8 mouse cellular contexts compared by ENCODE assay signal in genomic region chr17:23925090-23925493, GRCm38 (mm10). TPM values are rescaled to one million over a fixed set of nuclear protein-coding genes. Genes with fewer than 3 reads are reported as not detected.
DNase-seq lines count a peak whose midpoint lies in the region; ATAC-seq and TF ChIP-seq lines count a peak whose summit lies in the region.

No protein-coding gene starts in this region.

- H3K9me3 ChIP-seq in embryonic facial prominence, embryonic 15.5 days (replicated peaks): no peaks in the 10 kb centered on the region
- no peaks in the 10 kb centered on the region for H3K9me3 ChIP-seq in heart, embryonic 10.5 days
- no peaks in the 10 kb centered on the region for H3K9me3 ChIP-seq in liver, embryonic 11.5 days (ENCODE audit: control insufficient read depth, low read length)
- no peaks in the 10 kb centered on the region for H3K9me3 ChIP-seq in stomach, embryonic 16.5 days (replicated peaks; ENCODE audit: control insufficient read depth, low read length)

- TF ChIP-seq POLR2A in bone marrow, adult 2 months (IDR thresholded peaks at IDR 0.05; ENCODE audit: borderline replicate concordance, control insufficient read depth, low read depth, low read length): no peak
- TF ChIP-seq POLR2A in myocyte (IDR thresholded peaks at IDR 0.05; ENCODE audit: insufficient read length, low read depth): peak; percentile 25

- no peaks in the 10 kb centered on the region for H3K4me1 ChIP-seq in bone marrow, adult 2 months (ENCODE audit: control insufficient read depth, insufficient read depth, low read length)
- H3K4me1 ChIP-seq in embryonic facial prominence, embryonic 15.5 days: peaks cover 12% of the 10 kb centered on the region
- H3K4me1 ChIP-seq in heart, embryonic 10.5 days: peaks cover 10% of the 10 kb centered on the region
- H3K4me1 ChIP-seq in liver, embryonic 11.5 days (replicated peaks; ENCODE audit: control insufficient read depth, insufficient read depth, low read length): 0 out of 2 replicates have a peak, but pooled peaks cover 3% of the 10 kb centered on the region
- H3K4me1 ChIP-seq in stomach, embryonic 16.5 days (ENCODE audit: control insufficient read depth, insufficient read depth, low read length): peaks cover 6% of the 10 kb centered on the region; the same call in 1 of the 2 replicates

- no peaks in the 10 kb centered on the region for H3K79me2 ChIP-seq in myocyte (ENCODE audit: control insufficient read depth, insufficient read depth)

- H3K9ac ChIP-seq in embryonic facial prominence, embryonic 15.5 days: peak overlapping the region; percentile 40
- H3K9ac ChIP-seq in liver, embryonic 11.5 days (ENCODE audit: low read depth, low read length): peak overlapping the region; percentile 78
- H3K9ac ChIP-seq in stomach, embryonic 16.5 days (ENCODE audit: low read length): peak overlapping the region; percentile 84

- peak; percentile 27 for ATAC-seq in CD4-positive, CD25-positive, alpha-beta regulatory T cell, adult 4 months
- ATAC-seq in embryonic facial prominence, embryonic 15.5 days (ENCODE audit: insufficient number of reproducible peaks, low FRiP score, low TSS enrichment, low read depth): peak; percentile 88
- peak; percentile 71 for ATAC-seq in liver, embryonic 11.5 days (replicated peaks; ENCODE audit: low FRiP score)
- peak; percentile 82 for ATAC-seq in stomach, embryonic 16.5 days (ENCODE audit: insufficient read depth, low FRiP score)

- peak overlapping the region; percentile 36 for H3ac ChIP-seq in myocyte (ENCODE audit: control insufficient read depth, insufficient read length)

- peak overlapping the region; percentile 86 for H3K4me2 ChIP-seq in embryonic facial prominence, embryonic 15.5 days (replicated peaks)
- H3K4me2 ChIP-seq in liver, embryonic 11.5 days: peak overlapping the region; percentile 95
- H3K4me2 ChIP-seq in myocyte (ENCODE audit: low read depth): peak overlapping the region; percentile 76
- peak overlapping the region; percentile 85 for H3K4me2 ChIP-seq in stomach, embryonic 16.5 days (ENCODE audit: low read depth, low read length)

- TF ChIP-seq CTCF in bone marrow, adult 2 months (IDR thresholded peaks at IDR 0.05; ENCODE audit: control insufficient read depth, insufficient read depth, low read length): no peak

- peak; percentile 86 for DNase-seq in heart, embryonic 10.5 days (ENCODE audit: low spot score)
- DNase-seq in kidney, postnatal 10 days: peak; percentile 82
- peak; percentile 71 for DNase-seq in liver, embryonic 11.5 days (ENCODE audit: low spot score)

- no peaks in the 10 kb centered on the region for H3K27me3 ChIP-seq in embryonic facial prominence, embryonic 15.5 days
- peaks cover 4% of the 10 kb centered on the region; the same call in 1 of the 2 replicates for H3K27me3 ChIP-seq in heart, embryonic 10.5 days (ENCODE audit: insufficient read depth, poor library complexity, severe bottlenecking)
- no peaks in the 10 kb centered on the region for H3K27me3 ChIP-seq in liver, embryonic 11.5 days (replicated peaks; ENCODE audit: control insufficient read depth, insufficient read depth, low read length)
- no peaks in the 10 kb centered on the region for H3K27me3 ChIP-seq in myocyte (ENCODE audit: control insufficient read depth, insufficient read depth, insufficient read length)
- no peaks in the 10 kb centered on the region for H3K27me3 ChIP-seq in stomach, embryonic 16.5 days (ENCODE audit: control insufficient read depth, insufficient read depth, low read length)

- no peaks in the 10 kb centered on the region for H3K36me3 ChIP-seq in embryonic facial prominence, embryonic 15.5 days
- H3K36me3 ChIP-seq in heart, embryonic 10.5 days: no peaks in the 10 kb centered on the region
- no peaks in the 10 kb centered on the region for H3K36me3 ChIP-seq in liver, embryonic 11.5 days (ENCODE audit: control insufficient read depth, insufficient read depth, low read length)
- no peaks in the 10 kb centered on the region for H3K36me3 ChIP-seq in myocyte (ENCODE audit: control insufficient read depth, insufficient read depth)
- H3K36me3 ChIP-seq in stomach, embryonic 16.5 days (ENCODE audit: control insufficient read depth, insufficient read depth, low read length): no peaks in the 10 kb centered on the region

- H3K4me3 ChIP-seq in bone marrow, adult 2 months (replicated peaks; ENCODE audit: control insufficient read depth, low read depth, low read length): peak overlapping the region; percentile 59
- H3K4me3 ChIP-seq in embryonic facial prominence, embryonic 15.5 days (replicated peaks): peak overlapping the region; percentile 61
- peak overlapping the region; percentile 70 for H3K4me3 ChIP-seq in heart, embryonic 10.5 days
- H3K4me3 ChIP-seq in liver, embryonic 11.5 days (ENCODE audit: low read depth, low read length): peak overlapping the region; percentile 61
- H3K4me3 ChIP-seq in myocyte: peak overlapping the region; percentile 45
- H3K4me3 ChIP-seq in stomach, embryonic 16.5 days (replicated peaks; ENCODE audit: low read length): peak overlapping the region; percentile 54

- no peak overlapping the region for H3K27ac ChIP-seq in bone marrow, adult 2 months (ENCODE audit: control insufficient read depth, insufficient read depth, low read depth, low read length, poor library complexity)
- H3K27ac ChIP-seq in embryonic facial prominence, embryonic 15.5 days (replicated peaks): peak overlapping the region; percentile 95
- H3K27ac ChIP-seq in heart, embryonic 10.5 days: peak overlapping the region; percentile 95
- H3K27ac ChIP-seq in liver, embryonic 11.5 days (ENCODE audit: low read depth, low read length): peak overlapping the region; percentile 68
- peak overlapping the region; percentile 100 for H3K27ac ChIP-seq in stomach, embryonic 16.5 days (ENCODE audit: low read length)

- WGBS in bone marrow, adult 2 months: under 1% methylated on average over 14 of the region's 14 CpGs
- WGBS in embryonic facial prominence, embryonic 15.5 days: 0% methylated on average over 14 of the region's 14 CpGs
- WGBS in heart, embryonic 10.5 days: 0% methylated on average over 14 of the region's 14 CpGs
- 1% methylated on average over 14 of the region's 14 CpGs for whole genome bisulfite sequencing in liver, embryonic 11.5 days
- WGBS in stomach, embryonic 16.5 days: under 1% methylated on average over 14 of the region's 14 CpGs

RNA-seq across cellular contexts. Expression of gene Dcpp3, which starts 7.8 kb away (rescaled TPM):
- not detected for polyA plus RNA-seq in CD4-positive, CD25-positive, alpha-beta regulatory T cell, adult 4 months (2017; shearing (Covaris generic))
- polyA plus RNA-seq in bone marrow, adult 2 months (2011; ENCODE audit: insufficient read depth, insufficient read length, low replicate concordance, missing spikeins): not detected in 2 replicates
- polyA plus RNA-seq in embryonic facial prominence, embryonic 15.5 days (2015; fragmentation: Nextera tagmentation; extraction: Ambion mirVana): 1.0 and 6.6 TPM in 2 replicates
- not detected in 2 replicates for polyA plus RNA-seq in heart, embryonic 10.5 days (2016; fragmentation: Nextera tagmentation; extraction: Ambion mirVana)
- polyA plus RNA-seq in liver, embryonic 11.5 days (2014; fragmentation: Nextera tagmentation; extraction: Ambion mirVana): not detected in 2 replicates
- polyA plus RNA-seq in myocyte (2012; fragmentation: generic; extraction: Trizol): not detected
- not detected in 2 replicates for polyA plus RNA-seq in stomach, embryonic 16.5 days (2015; fragmentation: Nextera tagmentation; extraction: Ambion mirVana)

RNA-seq across cellular contexts. Expression of gene Sbp, which starts 16.4 kb away (rescaled TPM):
- not detected for polyA plus RNA-seq in CD4-positive, CD25-positive, alpha-beta regulatory T cell, adult 4 months (2017; shearing (Covaris generic))
- not detected in 2 replicates for polyA plus RNA-seq in bone marrow, adult 2 months (2011; ENCODE audit: insufficient read depth, insufficient read length, low replicate concordance, missing spikeins)
- polyA plus RNA-seq in embryonic facial prominence, embryonic 15.5 days (2015; fragmentation: Nextera tagmentation; extraction: Ambion mirVana): not detected in 2 replicates
- polyA plus RNA-seq in heart, embryonic 10.5 days (2016; fragmentation: Nextera tagmentation; extraction: Ambion mirVana): 0.21 TPM in 1 of 2 replicates, not detected in the other
- polyA plus RNA-seq in liver, embryonic 11.5 days (2014; fragmentation: Nextera tagmentation; extraction: Ambion mirVana): not detected in 2 replicates
- polyA plus RNA-seq in myocyte (2012; fragmentation: generic; extraction: Trizol): not detected
- polyA plus RNA-seq in stomach, embryonic 16.5 days (2015; fragmentation: Nextera tagmentation; extraction: Ambion mirVana): not detected in 2 replicates

RNA-seq across cellular contexts. Expression of gene Sbpl, which starts 30.0 kb away (rescaled TPM):
- polyA plus RNA-seq in CD4-positive, CD25-positive, alpha-beta regulatory T cell, adult 4 months (2017; shearing (Covaris generic)): not detected
- polyA plus RNA-seq in bone marrow, adult 2 months (2011; ENCODE audit: insufficient read depth, insufficient read length, low replicate concordance, missing spikeins): not detected in 2 replicates
- not detected in 2 replicates for polyA plus RNA-seq in embryonic facial prominence, embryonic 15.5 days (2015; fragmentation: Nextera tagmentation; extraction: Ambion mirVana)
- polyA plus RNA-seq in heart, embryonic 10.5 days (2016; fragmentation: Nextera tagmentation; extraction: Ambion mirVana): not detected in 2 replicates
- not detected in 2 replicates for polyA plus RNA-seq in liver, embryonic 11.5 days (2014; fragmentation: Nextera tagmentation; extraction: Ambion mirVana)
- polyA plus RNA-seq in myocyte (2012; fragmentation: generic; extraction: Trizol): not detected
- polyA plus RNA-seq in stomach, embryonic 16.5 days (2015; fragmentation: Nextera tagmentation; extraction: Ambion mirVana): not detected in 2 replicates

RNA-seq across cellular contexts. Expression of gene Dcpp2, which starts 44.4 kb away (rescaled TPM):
- polyA plus RNA-seq in CD4-positive, CD25-positive, alpha-beta regulatory T cell, adult 4 months (2017; shearing (Covaris generic)): not detected
- not detected in 2 replicates for polyA plus RNA-seq in bone marrow, adult 2 months (2011; ENCODE audit: insufficient read depth, insufficient read length, low replicate concordance, missing spikeins)
- not detected in 2 replicates for polyA plus RNA-seq in embryonic facial prominence, embryonic 15.5 days (2015; fragmentation: Nextera tagmentation; extraction: Ambion mirVana)
- polyA plus RNA-seq in heart, embryonic 10.5 days (2016; fragmentation: Nextera tagmentation; extraction: Ambion mirVana): not detected in 2 replicates
- polyA plus RNA-seq in liver, embryonic 11.5 days (2014; fragmentation: Nextera tagmentation; extraction: Ambion mirVana): not detected in 2 replicates
- not detected for polyA plus RNA-seq in myocyte (2012; fragmentation: generic; extraction: Trizol)
- polyA plus RNA-seq in stomach, embryonic 16.5 days (2015; fragmentation: Nextera tagmentation; extraction: Ambion mirVana): not detected in 2 replicates

RNA-seq across cellular contexts. Expression of gene Dcpp1, which starts 44.4 kb away (rescaled TPM):
- polyA plus RNA-seq in CD4-positive, CD25-positive, alpha-beta regulatory T cell, adult 4 months (2017; shearing (Covaris generic)): not detected
- polyA plus RNA-seq in bone marrow, adult 2 months (2011; ENCODE audit: insufficient read depth, insufficient read length, low replicate concordance, missing spikeins): not detected in 2 replicates
- 3.1 TPM in 1 of 2 replicates, not detected in the other for polyA plus RNA-seq in embryonic facial prominence, embryonic 15.5 days (2015; fragmentation: Nextera tagmentation; extraction: Ambion mirVana)
- polyA plus RNA-seq in heart, embryonic 10.5 days (2016; fragmentation: Nextera tagmentation; extraction: Ambion mirVana): not detected in 2 replicates
- not detected in 2 replicates for polyA plus RNA-seq in liver, embryonic 11.5 days (2014; fragmentation: Nextera tagmentation; extraction: Ambion mirVana)
- not detected for polyA plus RNA-seq in myocyte (2012; fragmentation: generic; extraction: Trizol)
- polyA plus RNA-seq in stomach, embryonic 16.5 days (2015; fragmentation: Nextera tagmentation; extraction: Ambion mirVana): not detected in 2 replicates

Comparison
In these comparisons a context has a peak if more than half of its experiments do, and no peak if none do; other contexts are left out.
1. ATAC-seq: peak in every context shown above with its lines; median percentile 88 in embryonic facial prominence, embryonic 15.5 days; 82 in stomach, embryonic 16.5 days; 71 in liver, embryonic 11.5 days; 27 in CD4-positive, CD25-positive, alpha-beta regulatory T cell, adult 4 months.